Mouse (Mus musculus) cortical plate, adult 2 months (tissue): ENCODE results near the gene Lrsam1.

Experiments
- CTCF ChIP-seq: fragments of 200-500 bp; IDR thresholded peaks from 2 replicates; pipeline ENCODE4 v1.5.1; 2011; ENCODE audit warnings: mild to moderate bottlenecking, control low read depth, low read length; ENCODE audit not compliant: insufficient read depth; ENCODE audit errors: extremely low read depth
- POLR2A ChIP-seq: fragments of 200-500 bp; IDR thresholded peaks from 2 replicates; pipeline ENCODE4 v1.6.1; 2011; ENCODE audit warnings: mild to moderate bottlenecking, low read length, control low read depth; ENCODE audit not compliant: insufficient read depth; ENCODE audit errors: extremely low read depth

DNA sequence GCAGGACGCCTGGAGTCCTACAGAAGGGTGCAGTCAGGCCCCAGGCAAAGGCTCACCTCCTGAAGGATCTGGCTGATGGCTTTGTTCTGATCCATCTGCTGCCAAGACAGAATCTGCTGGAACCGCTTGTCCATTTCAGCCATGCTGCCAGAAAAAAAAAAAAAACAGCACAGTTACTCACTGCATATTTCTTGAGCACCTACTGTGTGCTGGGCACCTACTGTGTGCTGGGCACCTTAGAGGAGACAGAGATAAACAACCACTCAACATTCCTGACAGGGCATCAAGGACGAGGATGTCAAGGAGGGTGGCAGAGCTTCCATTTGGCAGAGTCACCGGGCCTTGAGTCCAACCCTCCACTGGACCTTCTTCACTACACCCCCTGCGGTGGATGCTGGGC, 22.7 kb downstream of the Lrsam1 start:
- TF ChIP-seq CTCF (no peak), POLR2A (no peak)
